Mouse (Mus musculus) lung, postnatal 0 days (tissue): ENCODE results near the gene Sdc4. TPM values are rescaled to one million over a fixed set of nuclear protein-coding genes. Genes with fewer than 3 reads are reported as not detected.

ENCODE experiments used
- ATAC-seq: fragments of 200-750 bp; cut with Nextera tagmentation; 2 replicates; pipeline ENCODE4 v1.8.0; 2017; ENCODE audit warnings: moderate library complexity
- DNase-seq: peaks from one replicate; pipeline ENCODE4 v3.0.0-alpha.2; 2016; ENCODE audit warnings: low spot score
- H3K27ac ChIP-seq: fragments of 300-500 bp; sonication (generic); 2 replicates; pipeline ENCODE4 v1.5.1; 2014; ENCODE audit warnings: antibody characterized with exemption, mild to moderate bottlenecking, low read length, mixed read lengths
- H3K27me3 ChIP-seq: fragments of 300-500 bp; sonication (generic); replicated peaks from 2 replicates; pipeline ENCODE4 v1.6.1; 2014; ENCODE audit warnings: low read length, mixed read lengths; ENCODE audit not compliant: insufficient read depth
- H3K36me3 ChIP-seq: fragments of 300-500 bp; sonication (generic); 2 replicates; pipeline ENCODE4 v1.6.1; 2014; ENCODE audit warnings: low read length, mixed read lengths; ENCODE audit not compliant: insufficient read depth
- H3K4me1 ChIP-seq: fragments of 300-500 bp; sonication (generic); 2 replicates; pipeline ENCODE4 v1.6.1; 2014; ENCODE audit warnings: antibody characterized with exemption, low read depth, low read length, mixed read lengths; ENCODE audit not compliant: insufficient read depth
- H3K4me2 ChIP-seq: fragments of 300-500 bp; sonication (generic); replicated peaks from 2 replicates; pipeline ENCODE4 v1.6.1; 2014; ENCODE audit warnings: low read depth, mild to moderate bottlenecking, low read length, moderate library complexity, mixed read lengths
- H3K4me3 ChIP-seq: fragments of 300-500 bp; sonication (generic); 2 replicates; pipeline ENCODE4 v1.5.1; 2014; ENCODE audit warnings: low read depth, low read length
- H3K9ac ChIP-seq: fragments of 300-500 bp; sonication (generic); replicated peaks from 2 replicates; pipeline ENCODE4 v1.6.1; 2014; ENCODE audit warnings: low read depth, mild to moderate bottlenecking
- H3K9me3 ChIP-seq: fragments of 300-500 bp; sonication (generic); 2 replicates; pipeline ENCODE4 v1.6.1; 2016; ENCODE audit warnings: low read length, mixed read lengths
- CTCF ChIP-seq: IDR thresholded peaks from 2 replicates; pipeline ENCODE4 v1.5.1; 2016; ENCODE audit warnings: antibody characterized with exemption, mild to moderate bottlenecking
- EP300 ChIP-seq: IDR thresholded peaks from 2 replicates; pipeline ENCODE4 v1.6.1; 2016; ENCODE audit warnings: antibody characterized with exemption, mild to moderate bottlenecking, control low read depth
- WGBS: fragments of 180-500 bp; shearing (Covaris S2); extraction: QIAGEN DNeasy Blood & Tissue Kit; methylation state at CpG from one replicate; pipeline ENCODE4 v1.1.7; 2014; 5-methylcytosine and 5-hydroxymethylcytosine counted together
- polyA plus RNA-seq: library from polyadenylated mRNA; unstranded; fragments of >200 nt; fragmentation: Nextera tagmentation; extraction: Ambion mirVana; gene quantifications from 2 replicates; pipeline ENCODE4 v1.2.1, GENCODE M21; 2015

Gene Sdc4
- polyA plus RNA-seq, 1 experiment from 2014 or later = 217 TPM

DNA sequence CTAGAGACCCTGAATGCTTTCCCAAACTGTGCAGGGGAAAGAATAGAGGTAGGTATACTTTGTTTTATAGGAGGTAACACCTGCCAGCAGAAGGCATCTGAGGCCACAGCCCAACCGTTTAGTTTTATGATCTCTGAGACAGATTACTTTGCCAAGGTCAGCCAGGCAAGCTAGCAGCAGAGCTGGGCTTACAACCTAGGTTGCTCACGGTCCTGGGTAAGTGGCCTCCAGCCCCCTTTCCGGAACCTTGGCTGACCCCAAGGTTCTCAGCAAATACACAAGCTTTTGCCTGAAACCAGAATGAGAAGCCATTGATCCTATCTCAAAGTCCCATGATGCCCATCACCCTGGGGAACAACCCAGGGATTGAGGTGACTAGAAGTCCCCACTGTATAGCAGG, 9.0 kb downstream of the Sdc4 start:
- Histone ChIP-seq H3K27me3 (no peaks in the 10 kb centered on the region), H3K9me3 (no peaks in the 10 kb centered on the region), H3K9ac (no peak overlapping the region), H3K27ac (0 out of 2 replicates have a peak overlapping the region, but pooled peaks have one; percentile 16), H3K4me2 (no peak overlapping the region), H3K36me3 (0 out of 2 replicates have a peak, but pooled peaks cover 2% of the 10 kb centered on the region), H3K4me1 (peaks cover 58% of the 10 kb centered on the region), H3K4me3 (no peak overlapping the region)
- DNase-seq = no peak
- TF ChIP-seq EP300 (no peak), CTCF (no peak)
- no peak for ATAC-seq
- 34% methylated on average over 3 of the region's 3 CpGs for WGBS

DNA sequence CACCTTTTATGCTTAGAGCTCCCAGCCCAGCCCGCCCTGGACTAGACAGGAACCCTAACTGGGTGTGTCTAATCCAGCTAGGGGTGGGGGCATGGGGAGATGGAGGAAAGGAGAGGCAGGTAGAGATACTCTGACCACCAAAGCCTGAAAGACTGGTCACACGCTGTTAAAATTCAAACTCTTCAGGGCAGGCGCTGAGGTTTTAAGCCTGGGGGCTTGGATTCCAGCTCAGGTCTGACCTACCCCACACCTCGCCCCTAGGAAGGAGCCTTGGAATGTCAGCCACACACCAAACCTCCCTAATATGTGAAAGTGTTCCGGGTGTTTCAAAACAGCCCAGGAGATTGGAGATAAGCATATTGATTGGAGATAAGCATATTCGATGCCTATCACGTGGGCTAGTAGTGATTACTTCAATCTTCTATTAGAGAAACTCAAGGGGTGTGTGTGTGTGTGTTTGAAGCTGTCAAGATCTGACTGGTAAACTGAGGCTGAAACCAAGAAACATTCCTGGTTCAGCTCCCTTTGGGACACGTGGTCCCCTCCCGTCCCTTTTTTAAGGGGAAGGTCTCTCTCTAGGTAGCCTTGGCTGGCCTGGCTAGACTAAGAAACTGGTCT, 10.3 kb downstream of the Sdc4 start:
- Histone ChIP-seq H3K36me3 (0 out of 2 replicates have a peak, but pooled peaks cover 6% of the 10 kb centered on the region), H3K4me3 (no peak overlapping the region), H3K4me2 (peak overlapping the region; percentile 2; the same call in 1 of the 2 replicates), H3K27ac (peak overlapping the region; percentile 81), H3K9me3 (no peaks in the 10 kb centered on the region), H3K27me3 (no peaks in the 10 kb centered on the region), H3K9ac (0 out of 2 replicates have a peak overlapping the region, but pooled peaks have one; percentile 3), H3K4me1 (peaks cover 56% of the 10 kb centered on the region)
- no peak for TF ChIP-seq EP300
- no peak for TF ChIP-seq CTCF
- ATAC-seq (no peak), DNase-seq (no peak)
- WGBS = 64% methylated on average over 9 of the region's 9 CpGs

DNA sequence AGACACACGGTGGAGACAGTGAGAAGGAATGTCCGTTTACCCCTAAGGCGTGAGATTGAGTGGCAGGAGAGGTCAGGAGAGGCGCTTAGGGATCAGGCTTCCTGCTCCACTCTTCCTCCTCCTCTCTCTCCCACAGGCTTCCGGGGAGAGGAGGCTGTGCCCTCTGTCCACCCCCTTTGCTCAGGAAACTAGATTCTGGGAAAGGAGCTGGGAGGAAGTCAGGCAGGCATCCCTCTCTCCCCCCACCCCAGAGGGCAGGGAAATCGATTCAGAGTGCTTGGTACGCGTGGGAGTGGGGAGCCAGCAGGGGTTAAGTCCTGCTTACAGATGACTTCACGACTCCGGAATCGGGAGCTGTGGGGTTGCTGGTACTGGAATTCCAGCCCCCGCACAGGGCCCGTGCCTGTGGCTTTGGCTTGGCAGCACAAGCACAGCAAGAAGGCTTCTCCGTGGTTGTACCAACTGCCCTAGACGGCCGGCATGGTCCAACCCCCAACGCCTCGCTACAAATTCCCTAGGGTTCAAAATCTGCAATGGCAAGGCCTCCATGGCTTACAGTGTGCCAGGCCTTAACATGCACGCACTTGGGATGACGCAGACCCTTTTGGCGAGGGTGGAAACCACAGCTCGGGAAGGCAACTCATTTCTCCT, 11.0 kb downstream of the Sdc4 start:
- peak; percentile 28 for ATAC-seq
- H3K9ac ChIP-seq = peak overlapping the region; percentile 3; the same call in 1 of the 2 replicates
- 19% methylated on average over 22 of the region's 22 CpGs for WGBS

DNA sequence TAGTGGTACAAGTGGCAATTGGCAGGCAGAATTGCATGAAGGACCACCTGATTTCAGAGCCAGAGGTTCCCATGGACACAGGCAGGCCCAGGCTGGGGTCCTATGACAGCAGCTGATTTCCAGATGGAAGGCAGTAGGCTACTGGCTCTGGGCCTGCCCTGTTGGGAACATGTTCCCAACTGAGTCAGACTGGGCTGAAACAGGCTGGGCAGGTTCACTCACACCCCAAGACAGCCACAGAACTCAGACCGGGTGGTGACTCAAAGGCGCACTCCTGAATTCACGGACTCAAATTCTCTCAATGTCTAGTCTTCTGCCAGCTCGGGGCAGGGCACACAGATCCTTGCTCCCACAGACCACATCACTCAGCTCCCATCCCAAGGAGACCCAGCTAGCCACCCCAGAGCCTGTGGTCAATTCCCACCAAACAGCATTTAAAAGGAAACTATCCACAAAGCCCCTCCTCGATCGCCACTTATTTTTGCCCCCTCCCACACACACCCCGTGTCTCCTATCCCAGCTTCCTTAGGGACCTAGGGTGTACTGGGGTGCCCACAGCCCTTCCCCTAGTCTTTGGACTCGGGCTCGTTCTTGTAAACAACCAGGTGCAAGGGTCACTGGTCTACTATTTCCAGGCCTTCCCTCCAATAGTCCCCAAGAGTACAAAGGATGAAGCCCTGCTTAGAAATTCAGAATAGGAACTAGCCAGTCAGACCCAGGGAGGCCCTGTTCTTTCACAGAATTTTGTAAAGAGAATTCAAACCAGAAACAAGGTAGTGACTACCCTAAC, 11.8 kb downstream of the Sdc4 start:
- Histone ChIP-seq H3K9ac (peak overlapping the region; percentile 3; the same call in 1 of the 2 replicates), H3K27me3 (no peaks in the 10 kb centered on the region), H3K4me3 (no peak overlapping the region), H3K36me3 (peaks cover 13% of the 10 kb centered on the region; the same call in 1 of the 2 replicates), H3K9me3 (no peaks in the 10 kb centered on the region), H3K4me1 (peaks cover 48% of the 10 kb centered on the region), H3K27ac (peak overlapping the region; percentile 81), H3K4me2 (peak overlapping the region; percentile 17; the same call in 1 of the 2 replicates)
- peak; percentile 84 for DNase-seq
- no peak for TF ChIP-seq CTCF
- TF ChIP-seq EP300 = no peak
- 34% methylated on average over 9 of the region's 9 CpGs for WGBS
- peak; percentile 67 for ATAC-seq

More for the DNA sequence above, 11.0 kb downstream of the Sdc4 start:
- Histone ChIP-seq H3K4me1 (peaks cover 55% of the 10 kb centered on the region), H3K27me3 (no peaks in the 10 kb centered on the region), H3K27ac (peak overlapping the region; percentile 81), H3K36me3 (peaks cover 13% of the 10 kb centered on the region; the same call in 1 of the 2 replicates), H3K4me2 (peak overlapping the region; percentile 2), H3K4me3 (no peak overlapping the region), H3K9me3 (no peaks in the 10 kb centered on the region)
- TF ChIP-seq CTCF (no peak; the same call in 1 of the 2 replicates), EP300 (no peak)
- peak; percentile 58 for DNase-seq

DNA sequence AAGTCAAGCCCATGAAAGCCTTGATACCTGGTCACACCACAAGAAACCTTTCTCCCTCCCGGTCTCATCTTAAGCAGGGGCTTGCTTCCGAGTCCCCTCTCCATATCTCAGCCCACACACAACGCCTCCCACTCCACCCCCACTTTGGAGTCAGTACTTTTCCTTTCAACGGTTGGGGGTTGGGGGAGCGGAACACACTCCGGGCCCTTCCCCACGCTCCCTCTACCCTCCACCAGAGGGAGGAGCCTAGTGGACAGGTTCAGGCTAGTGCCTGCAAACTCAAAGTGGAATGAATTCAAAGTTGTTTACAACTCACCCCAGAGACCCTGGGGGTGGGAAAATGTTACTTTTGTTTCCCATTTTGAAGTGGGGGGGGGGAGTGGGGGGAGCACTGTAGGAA, 13.0 kb downstream of the Sdc4 start:
- H3K4me1 ChIP-seq = peaks cover 36% of the 10 kb centered on the region
- peaks cover 13% of the 10 kb centered on the region for H3K36me3 ChIP-seq
- peak overlapping the region; percentile 0; the same call in 1 of the 2 replicates for H3K27ac ChIP-seq
- H3K9me3 ChIP-seq = no peaks in the 10 kb centered on the region
- WGBS = 14% methylated on average over 7 of the region's 7 CpGs
- DNase-seq (peak; percentile 63), ATAC-seq (peak; percentile 20; the same call in 1 of the 2 replicates)
- H3K9ac ChIP-seq = 0 out of 2 replicates have a peak overlapping the region, but pooled peaks have one; percentile 5
- no peak overlapping the region for H3K4me3 ChIP-seq
- TF ChIP-seq EP300 (no peak), CTCF (peak; percentile 49)
- H3K4me2 ChIP-seq = no peak overlapping the region
- H3K27me3 ChIP-seq = no peaks in the 10 kb centered on the region
